Mouse (Mus musculus) kidney, adult 9 months (tissue): ENCODE data around the gene Selp.

Experiments
- DNase-seq: peaks from one replicate; pipeline ENCODE4 v3.0.0; 2022

The Selp gene

GRCm38 (mm10) chr1:164119892-164120776, 5.1 kb downstream of the Selp start:
- no peak for DNase-seq

- DNase-seq = no peak
Observed at GRCm38 (mm10) chr1:164120777-164121158, 5.7 kb downstream of the Selp start.

- no peak for DNase-seq
Observed at GRCm38 (mm10) chr1:164123836-164124235, 8.8 kb downstream of the Selp start.

GRCm38 (mm10) chr1:164130013-164130412, 14.9 kb downstream of the Selp start:
- DNase-seq = no peak

- DNase-seq = no peak
Observed at GRCm38 (mm10) chr1:164132609-164133008, 17.5 kb downstream of the Selp start.

GRCm38 (mm10) chr1:164134101-164134500, 19.0 kb downstream of the Selp start:
- DNase-seq = no peak

GRCm38 (mm10) chr1:164135360-164135759, 20.3 kb downstream of the Selp start:
- peak; percentile 22 for DNase-seq

GRCm38 (mm10) chr1:164135960-164136359, 20.9 kb downstream of the Selp start:
- DNase-seq = no peak

GRCm38 (mm10) chr1:164136636-164137035, 21.6 kb downstream of the Selp start:
- no peak for DNase-seq

- DNase-seq = peak; percentile 82
Observed at GRCm38 (mm10) chr1:164138365-164139130, 23.5 kb downstream of the Selp start.

GRCm38 (mm10) chr1:164139464-164139863, 24.4 kb downstream of the Selp start:
- DNase-seq = no peak

- peak; percentile 15 for DNase-seq
Observed at GRCm38 (mm10) chr1:164149083-164149482, 34.0 kb downstream of the Selp start.

GRCm38 (mm10) chr1:164151387-164152088, 36.5 kb downstream of the Selp start, which contains the start of gene F5:
Gene F5 (plus strand): TSS chr1:164151838.
- peak; percentile 42 for DNase-seq

- DNase-seq = no peak
Observed at GRCm38 (mm10) chr1:164152836-164153235, 37.8 kb downstream of the Selp start.

GRCm38 (mm10) chr1:164154983-164155382, 39.9 kb downstream of the Selp start:
- DNase-seq = no peak

- no peak for DNase-seq
Observed at GRCm38 (mm10) chr1:164158571-164158970, 43.5 kb downstream of the Selp start.

GRCm38 (mm10) chr1:164159781-164160180, 44.7 kb downstream of the Selp start:
- no peak for DNase-seq

GRCm38 (mm10) chr1:164162745-164163144, 47.7 kb downstream of the Selp start:
- DNase-seq = peak; percentile 65

GRCm38 (mm10) chr1:164168818-164169217, 53.8 kb downstream of the Selp start:
- DNase-seq = no peak

- DNase-seq = no peak
Observed at GRCm38 (mm10) chr1:164170434-164170833, 55.4 kb downstream of the Selp start.

GRCm38 (mm10) chr1:164173145-164173544, 58.1 kb downstream of the Selp start:
- DNase-seq = no peak

- DNase-seq = no peak
Observed at GRCm38 (mm10) chr1:164176856-164177255, 61.8 kb downstream of the Selp start.

GRCm38 (mm10) chr1:164178429-164178828, 63.4 kb downstream of the Selp start:
- no peak for DNase-seq
